Mouse (Mus musculus) kidney, postnatal 10 days (tissue): ENCODE measurements around the gene Nol11.

Source experiments
- DNase-seq: peaks from one replicate; pipeline ENCODE4 v3.0.0; 2021; ENCODE audit warnings: mixed read lengths

Nol11 gene

GRCm38 (mm10) chr11:107188565-107189552 lies at the start of gene Nol11:
Gene Nol11, minus strand, starts transcription at chr11:107189381.
- peak; percentile 99 for DNase-seq

- DNase-seq: no peak
Observed at GRCm38 (mm10) chr11:107238506-107238905, 49.3 kb upstream of the Nol11 start.

- DNase-seq: no peak
Observed at GRCm38 (mm10) chr11:107237532-107237931, 48.4 kb upstream of the Nol11 start.

- DNase-seq: no peak
Observed at GRCm38 (mm10) chr11:107233252-107233890, 44.2 kb upstream of the Nol11 start.

GRCm38 (mm10) chr11:107230128-107230527 lies 40.9 kb upstream of the Nol11 start:
- no peak for DNase-seq

GRCm38 (mm10) chr11:107226431-107226830 lies 37.2 kb upstream of the Nol11 start:
- no peak for DNase-seq

GRCm38 (mm10) chr11:107226013-107226412 lies 36.8 kb upstream of the Nol11 start:
- DNase-seq: no peak

GRCm38 (mm10) chr11:107225301-107225700 lies 36.1 kb upstream of the Nol11 start:
- DNase-seq: no peak

- no peak for DNase-seq
Observed at GRCm38 (mm10) chr11:107223667-107224214, 34.6 kb upstream of the Nol11 start.

- peak; percentile 27 for DNase-seq
Observed at GRCm38 (mm10) chr11:107223169-107223561, 34.0 kb upstream of the Nol11 start.

- DNase-seq: no peak
Observed at GRCm38 (mm10) chr11:107222531-107223168, 33.5 kb upstream of the Nol11 start.

GRCm38 (mm10) chr11:107215111-107215510 lies 25.9 kb upstream of the Nol11 start:
- DNase-seq: no peak

GRCm38 (mm10) chr11:107213745-107214144 lies 24.6 kb upstream of the Nol11 start:
- peak; percentile 33 for DNase-seq

GRCm38 (mm10) chr11:107209818-107210217 lies 20.6 kb upstream of the Nol11 start:
- no peak for DNase-seq

GRCm38 (mm10) chr11:107201773-107202172 lies 12.6 kb upstream of the Nol11 start:
- DNase-seq: no peak

GRCm38 (mm10) chr11:107199281-107199680 lies 10.1 kb upstream of the Nol11 start:
- no peak for DNase-seq

GRCm38 (mm10) chr11:107195334-107195733 lies 6.2 kb upstream of the Nol11 start:
- DNase-seq: no peak

- DNase-seq: peak; percentile 27
Observed at GRCm38 (mm10) chr11:107190376-107190775, 1.2 kb upstream of the Nol11 start.

GRCm38 (mm10) chr11:107183777-107184176 lies 5.4 kb downstream of the Nol11 start:
- DNase-seq: no peak

GRCm38 (mm10) chr11:107161215-107161614 lies 28.0 kb downstream of the Nol11 start:
- no peak for DNase-seq

- DNase-seq: no peak
Observed at GRCm38 (mm10) chr11:107159034-107159433, 30.1 kb downstream of the Nol11 start.

GRCm38 (mm10) chr11:107156977-107157642 lies 32.1 kb downstream of the Nol11 start:
- DNase-seq: no peak

GRCm38 (mm10) chr11:107155292-107155691 lies 33.9 kb downstream of the Nol11 start:
- no peak for DNase-seq
